Mouse (Mus musculus) heart, adult 18-20 months (tissue): ENCODE data around the gene Abca12. TPM values are rescaled to one million over a fixed set of nuclear protein-coding genes. Genes with fewer than 3 reads are reported as not detected.

Source experiments
- DNase-seq, 2 experiments: peaks; one replicate each; pipeline ENCODE4 v3.0.0; 2021 to 2022; ENCODE audit warnings: mixed read lengths in 1 of 2
- long read RNA-seq, 2 experiments: library from polyadenylated mRNA; stranded (forward); transcript quantifications; one replicate each; pipeline ENCODE4 v2.0.0; 2021
- total RNA-seq, 2 experiments: library from RNA; stranded (reverse); gene quantifications; 2 replicates each; pipeline ENCODE4 v1.2.3; 2021

The Abca12 gene
- total RNA-seq: 1 to 10 TPM; 4.3 to 5.1 TPM
- long read RNA-seq, experiment 1, partial matches to known transcripts: 1 of 3 reads
- long read RNA-seq, experiment 1, other reads (novel, unspliced or antisense): 2 of 3 reads
- long read RNA-seq, experiment 2, partial matches to known transcripts: 0 of 1 reads
- long read RNA-seq, experiment 2, other reads (novel, unspliced or antisense): 1 of 1 reads

- DNase-seq: no peak
These were observed at the start of gene Abca12 for GRCm38 (mm10) chr1:71414810-71415209. Gene Abca12, minus strand, starts transcription at chr1:71414910.

DNA sequence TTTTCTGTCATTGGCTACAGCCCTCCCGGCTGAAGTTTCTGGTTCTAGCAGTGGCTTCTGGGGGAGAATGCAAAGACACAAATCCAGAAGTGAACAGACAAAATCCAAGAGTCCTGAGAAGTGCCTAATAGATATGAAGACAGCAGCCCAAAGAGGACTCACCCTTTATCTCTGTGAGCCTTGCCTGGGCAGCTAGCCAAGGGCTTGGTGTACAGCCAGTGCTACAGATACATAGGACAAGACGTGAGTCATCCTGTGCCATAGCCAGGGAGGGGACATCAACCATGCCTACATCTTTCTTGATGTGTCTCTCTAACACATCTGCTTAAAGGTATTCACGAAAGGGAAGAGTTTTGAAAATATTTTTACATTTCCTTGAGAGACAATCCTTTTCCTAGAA is 43.3 kb upstream of the Abca12 start:
- DNase-seq: peak; percentile 34 to 41

DNA sequence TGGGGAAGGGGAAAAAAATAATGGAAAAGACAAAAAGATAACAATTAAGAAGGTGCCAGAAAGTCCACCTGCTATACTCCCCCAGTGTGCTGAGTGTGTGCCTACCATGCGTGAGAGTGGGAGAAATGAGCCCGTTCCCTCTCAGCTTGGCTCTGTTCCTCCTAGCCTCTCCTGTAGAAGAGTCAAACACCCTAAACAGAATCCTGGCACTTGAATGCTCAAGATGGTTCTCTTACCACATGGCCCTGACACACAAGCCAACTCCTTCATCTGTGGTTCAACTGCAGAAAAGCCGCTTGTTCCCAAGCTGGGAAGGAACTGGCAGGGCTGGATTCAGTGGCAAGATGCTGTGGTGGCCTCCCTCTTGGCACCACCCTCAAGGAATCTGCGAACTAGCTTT is 32.7 kb upstream of the Abca12 start:
- no peak for DNase-seq

DNA sequence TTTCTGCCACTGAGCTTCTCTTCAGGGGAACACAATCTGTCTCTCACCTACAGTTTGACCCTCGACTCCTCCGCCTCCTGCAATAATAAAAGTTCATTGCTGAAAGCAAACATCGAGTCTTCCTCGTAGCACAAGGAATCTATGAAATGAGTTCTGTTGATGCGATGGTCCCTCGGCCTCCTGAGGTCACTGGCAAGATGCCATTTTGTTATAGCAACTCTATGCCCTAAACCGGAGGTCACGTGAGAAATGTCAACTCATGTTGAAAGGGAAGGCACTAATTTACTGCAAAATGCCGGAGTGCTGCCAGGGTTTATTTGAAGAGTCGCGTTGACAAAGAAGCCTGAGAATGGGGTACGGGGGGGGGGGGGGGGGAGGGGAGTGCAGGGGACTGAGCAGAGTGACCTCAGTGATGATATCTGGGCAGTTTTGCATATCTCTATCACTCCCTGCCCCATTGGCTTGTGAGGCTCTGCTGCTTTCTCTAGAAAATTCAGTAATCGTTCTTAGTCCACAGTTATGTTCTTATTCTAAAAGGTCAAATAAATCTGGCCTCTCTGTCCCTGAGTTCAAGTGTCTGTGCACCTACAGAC is 7.1 kb upstream of the Abca12 start:
- no peak for DNase-seq

- no peak for DNase-seq
These were observed 3.8 kb upstream of the Abca12 start for GRCm38 (mm10) chr1:71418467-71418866.

GRCm38 (mm10) chr1:71417951-71418350 is 3.2 kb upstream of the Abca12 start:
- DNase-seq: no peak

GRCm38 (mm10) chr1:71414084-71414483 is 626 bp downstream of the Abca12 start:
- DNase-seq: no peak

- DNase-seq: no peak
These were observed 1.6 kb downstream of the Abca12 start for GRCm38 (mm10) chr1:71413114-71413513.

DNA sequence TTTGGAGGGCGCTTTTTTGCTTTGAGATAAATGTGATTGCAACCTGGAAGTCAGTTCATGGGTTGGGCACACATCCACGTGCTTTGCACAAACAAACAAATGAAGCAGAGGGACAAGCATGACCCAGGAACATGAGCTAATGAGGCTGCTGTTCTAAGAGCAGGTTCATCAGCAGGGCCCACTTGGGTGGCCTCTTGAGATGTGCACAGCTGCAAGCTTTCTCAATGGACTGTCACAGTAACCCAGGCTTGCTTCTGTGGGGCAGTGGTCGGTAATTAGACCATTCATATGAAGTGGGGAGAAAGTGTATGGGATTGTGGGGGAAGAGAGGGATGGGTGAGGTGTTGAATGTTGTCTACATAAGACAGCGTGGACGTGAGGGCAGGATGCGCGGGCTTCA is 7.0 kb downstream of the Abca12 start:
- DNase-seq: no peak

- no peak for DNase-seq
These were observed 17.1 kb downstream of the Abca12 start for GRCm38 (mm10) chr1:71397635-71398034.

DNA sequence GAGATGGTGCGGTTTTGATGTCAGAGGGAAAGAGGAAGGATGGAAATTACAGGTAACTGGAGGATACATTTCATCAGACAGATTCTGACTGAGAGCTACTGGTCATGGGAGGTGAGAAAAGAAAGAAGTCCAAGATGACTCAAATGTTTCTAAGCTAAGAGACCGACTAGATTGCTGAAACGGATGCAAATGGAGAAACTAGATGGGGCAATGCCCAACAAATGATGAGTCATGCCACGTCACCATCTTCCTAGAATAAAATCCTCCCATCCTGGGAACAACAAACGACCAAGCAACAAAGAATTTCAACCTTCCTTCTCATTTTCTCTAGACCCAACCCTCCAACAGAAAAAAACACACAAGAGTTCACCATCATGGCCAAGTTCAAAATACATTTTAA is 18.6 kb downstream of the Abca12 start:
- no peak for DNase-seq

DNA sequence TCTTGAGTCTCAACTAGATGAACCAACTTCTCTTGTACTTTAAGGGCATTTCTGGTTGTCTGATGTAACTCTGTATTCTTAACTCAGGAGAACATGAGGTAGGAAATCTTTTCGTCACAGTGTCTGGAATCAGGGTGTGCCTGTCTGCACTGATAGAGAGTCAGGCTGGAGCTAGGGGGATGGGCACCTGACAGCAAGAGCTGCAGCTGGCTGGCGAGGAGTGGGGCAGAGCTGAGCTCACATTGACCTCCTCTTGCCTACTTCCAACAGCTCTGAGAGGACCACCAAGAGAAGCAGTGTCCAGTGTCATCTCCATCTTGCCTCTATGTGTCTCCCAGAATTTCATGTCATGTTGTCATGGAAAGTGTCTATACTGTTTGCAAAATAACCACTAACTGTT is 20.5 kb downstream of the Abca12 start:
- DNase-seq: no peak

GRCm38 (mm10) chr1:71393489-71393888 is 21.2 kb downstream of the Abca12 start:
- DNase-seq: no peak

- no peak for DNase-seq
These were observed 22.2 kb downstream of the Abca12 start for GRCm38 (mm10) chr1:71392463-71392862.

GRCm38 (mm10) chr1:71386593-71386992 is 28.1 kb downstream of the Abca12 start:
- DNase-seq: no peak

GRCm38 (mm10) chr1:71384098-71384497 is 30.6 kb downstream of the Abca12 start:
- DNase-seq: no peak

DNA sequence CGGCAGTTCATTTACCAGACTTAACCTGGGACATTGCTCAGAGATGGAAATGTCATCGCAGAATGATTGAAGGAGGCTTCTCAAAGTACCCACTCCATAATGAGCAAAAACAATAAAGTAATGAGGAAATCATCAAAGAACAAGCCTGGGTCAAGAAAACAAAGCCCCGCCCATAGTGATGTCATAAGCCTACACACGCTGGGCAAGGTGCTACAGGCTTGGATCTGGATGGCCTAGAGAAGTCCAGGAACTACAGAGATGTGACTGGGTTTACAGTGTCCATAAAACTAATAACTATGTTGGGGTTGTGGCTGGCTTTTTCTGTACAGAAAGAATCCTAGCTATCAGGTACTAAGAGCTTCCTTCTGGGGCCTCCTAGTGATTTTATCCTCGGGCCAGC is 41.6 kb downstream of the Abca12 start:
- no peak for DNase-seq

- DNase-seq: no peak
These were observed 44.4 kb downstream of the Abca12 start for GRCm38 (mm10) chr1:71370266-71370665.

DNA sequence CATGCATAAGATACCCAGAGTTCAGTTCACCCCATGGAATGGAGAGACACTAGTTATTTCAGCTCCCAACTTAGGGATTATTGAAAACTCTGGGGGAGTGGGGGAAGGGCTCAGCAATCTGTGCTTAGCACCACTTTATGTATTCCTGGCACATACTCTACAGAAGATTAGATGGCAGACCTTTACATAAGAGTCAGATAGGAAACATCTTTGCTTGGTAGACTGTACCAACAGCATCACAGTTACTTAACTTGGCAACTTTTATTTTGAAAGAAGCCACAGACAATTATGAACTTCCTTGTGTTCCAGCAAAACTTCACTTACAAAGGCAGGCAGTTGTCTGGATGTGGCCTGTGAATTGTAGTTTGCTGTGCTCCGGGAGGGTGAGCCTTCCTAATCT is 46.9 kb downstream of the Abca12 start:
- DNase-seq: no peak

DNA sequence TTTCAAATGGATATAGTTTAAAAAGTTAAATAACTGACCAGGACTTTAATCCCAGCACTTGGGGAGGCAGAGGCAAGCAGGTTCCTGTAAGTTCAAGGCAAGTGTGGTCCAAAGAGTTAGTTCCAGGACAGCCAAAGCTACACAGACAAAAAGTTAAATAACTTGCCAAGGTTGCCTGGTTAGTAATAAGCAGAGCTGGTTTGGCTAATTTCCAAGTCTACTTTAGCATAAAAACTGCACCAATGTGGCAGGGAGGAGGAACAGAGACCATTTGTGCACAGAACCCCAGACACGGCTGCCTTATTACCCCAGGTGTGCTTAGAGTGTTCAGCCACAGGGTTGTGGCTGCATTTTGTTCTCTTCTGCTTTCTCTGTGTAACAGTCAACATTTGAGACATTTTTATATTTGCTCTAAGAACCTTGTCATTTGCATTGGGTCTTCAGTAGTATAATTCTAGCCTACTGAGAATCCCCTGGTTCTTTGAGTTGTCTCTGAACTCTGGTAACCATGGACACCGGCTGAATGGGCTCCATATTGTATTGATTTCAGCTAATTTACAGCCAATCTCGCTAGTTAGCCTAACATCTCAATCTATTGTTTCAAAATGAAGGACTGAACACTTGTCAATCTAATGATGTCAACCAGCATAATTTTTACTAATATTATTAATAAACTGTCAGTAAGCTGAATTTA is 71.7 kb downstream of the Abca12 start:
- DNase-seq: no peak

DNA sequence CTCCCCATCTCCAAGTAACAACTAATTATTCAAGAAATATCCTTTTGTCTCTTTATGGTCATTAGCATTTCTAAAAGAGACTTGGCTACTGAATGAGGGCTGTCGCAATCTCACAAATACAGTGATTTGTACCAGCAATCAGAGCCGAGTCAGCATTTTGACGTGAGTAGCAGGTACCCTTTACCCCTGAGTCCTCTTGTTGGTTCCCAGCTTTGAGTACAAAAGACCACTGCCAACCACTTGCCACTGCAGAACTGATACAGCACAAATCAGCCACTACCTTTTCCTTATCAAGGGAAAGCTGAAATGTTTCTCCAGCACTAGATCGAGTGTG is 72.5 kb downstream of the Abca12 start:
- DNase-seq: no peak

- no peak for DNase-seq
These were observed 73.1 kb downstream of the Abca12 start for GRCm38 (mm10) chr1:71341370-71342260.
